Mouse (Mus musculus): ENCODE results near the gene Fgfr2. TPM values are rescaled to one million over a fixed set of nuclear protein-coding genes. Genes with fewer than 3 reads are reported as not detected.

The Fgfr2 gene
- polyA plus RNA-seq, 1 experiment from 2014 or later = 67.0 TPM

GRCm38 (mm10) chr7:130183960-130184359 lies 2939.2 kb downstream of the Fgfr2 start:
- H3K27ac ChIP-seq = no peak overlapping the region
- H3K36me3 ChIP-seq = peaks cover 24% of the 10 kb centered on the region
- H3K4me2 ChIP-seq (replicated peaks) = no peak overlapping the region
- WGBS = 61% methylated on average over 5 of the region's 5 CpGs
- 0 out of 2 replicates have a peak, but pooled peaks cover 8% of the 10 kb centered on the region for H3K4me1 ChIP-seq (replicated peaks)
- H3K4me3 ChIP-seq (replicated peaks) = no peak overlapping the region
- H3K9me3 ChIP-seq = no peaks in the 10 kb centered on the region
- no peak overlapping the region for H3K9ac ChIP-seq
- no peaks in the 10 kb centered on the region for H3K27me3 ChIP-seq (replicated peaks)
- no peak for ATAC-seq

GRCm38 (mm10) chr7:130182551-130182950 lies 2940.6 kb downstream of the Fgfr2 start:
- 33% methylated on average over 18 of the region's 18 CpGs for WGBS
- Histone ChIP-seq H3K27me3 (replicated peaks) (no peaks in the 10 kb centered on the region), H3K9me3 (no peaks in the 10 kb centered on the region), H3K4me3 (replicated peaks) (no peak overlapping the region), H3K9ac (no peak overlapping the region), H3K36me3 (peaks cover 27% of the 10 kb centered on the region), H3K27ac (no peak overlapping the region), H3K4me1 (replicated peaks) (0 out of 2 replicates have a peak, but pooled peaks cover 8% of the 10 kb centered on the region), H3K4me2 (replicated peaks) (no peak overlapping the region; the same call in 1 of the 2 replicates)
- ATAC-seq = peak; percentile 20; the same call in 1 of the 2 replicates

- Histone ChIP-seq H3K4me3 (replicated peaks) (no peak overlapping the region), H3K36me3 (peaks cover 20% of the 10 kb centered on the region), H3K27ac (no peak overlapping the region), H3K4me2 (replicated peaks) (no peak overlapping the region), H3K27me3 (replicated peaks) (no peaks in the 10 kb centered on the region), H3K9ac (no peak overlapping the region), H3K4me1 (replicated peaks) (peaks cover 12% of the 10 kb centered on the region; the same call in 1 of the 2 replicates), H3K9me3 (no peaks in the 10 kb centered on the region)
- WGBS = 63% methylated on average over 3 of the region's 3 CpGs
- ATAC-seq = no peak
Observed at GRCm38 (mm10) chr7:130178991-130179390, 2944.2 kb downstream of the Fgfr2 start.

GRCm38 (mm10) chr7:130177009-130177408 lies 2946.1 kb downstream of the Fgfr2 start:
- 76% methylated on average over 5 of the region's 5 CpGs for whole genome bisulfite sequencing
- H3K4me1 ChIP-seq (replicated peaks) = peaks cover 7% of the 10 kb centered on the region; the same call in 1 of the 2 replicates
- no peak overlapping the region for H3K4me2 ChIP-seq (replicated peaks)
- no peaks in the 10 kb centered on the region for H3K27me3 ChIP-seq (replicated peaks)
- no peak overlapping the region for H3K9ac ChIP-seq
- no peak for ATAC-seq
- H3K9me3 ChIP-seq = no peaks in the 10 kb centered on the region
- peaks cover 26% of the 10 kb centered on the region for H3K36me3 ChIP-seq
- H3K4me3 ChIP-seq (replicated peaks) = no peak overlapping the region
- H3K27ac ChIP-seq = no peak overlapping the region

GRCm38 (mm10) chr7:130174525-130174924 lies 2948.6 kb downstream of the Fgfr2 start:
- Histone ChIP-seq H3K36me3 (peaks cover 22% of the 10 kb centered on the region), H3K4me2 (replicated peaks) (no peak overlapping the region), H3K27me3 (replicated peaks) (no peaks in the 10 kb centered on the region), H3K4me3 (replicated peaks) (no peak overlapping the region), H3K9me3 (no peaks in the 10 kb centered on the region), H3K27ac (peak overlapping the region; percentile 33; the same call in 1 of the 2 replicates), H3K9ac (no peak overlapping the region), H3K4me1 (replicated peaks) (peaks cover 10% of the 10 kb centered on the region)
- peak; percentile 21; the same call in 1 of the 2 replicates for ATAC-seq
- WGBS = 44% methylated on average over 7 of the region's 7 CpGs

- H3K27me3 ChIP-seq (replicated peaks) = no peaks in the 10 kb centered on the region
- H3K27ac ChIP-seq = peak overlapping the region; percentile 24; the same call in 1 of the 2 replicates
- no peak for ATAC-seq
- H3K9me3 ChIP-seq = no peaks in the 10 kb centered on the region
- H3K4me3 ChIP-seq (replicated peaks) = no peak overlapping the region
- 58% methylated on average over 5 of the region's 5 CpGs for WGBS
- H3K4me1 ChIP-seq (replicated peaks) = peaks cover 10% of the 10 kb centered on the region
- no peak overlapping the region for H3K4me2 ChIP-seq (replicated peaks)
- peaks cover 27% of the 10 kb centered on the region for H3K36me3 ChIP-seq
- no peak overlapping the region for H3K9ac ChIP-seq
Observed at GRCm38 (mm10) chr7:130173914-130174313, 2949.2 kb downstream of the Fgfr2 start.

GRCm38 (mm10) chr7:130170144-130170543 lies 2953.0 kb downstream of the Fgfr2 start:
- Histone ChIP-seq H3K36me3 (peaks cover 22% of the 10 kb centered on the region; the same call in 1 of the 2 replicates), H3K4me3 (replicated peaks) (no peak overlapping the region), H3K4me2 (replicated peaks) (no peak overlapping the region), H3K9ac (no peak overlapping the region), H3K4me1 (replicated peaks) (peaks cover 20% of the 10 kb centered on the region), H3K27me3 (replicated peaks) (no peaks in the 10 kb centered on the region), H3K27ac (peak overlapping the region; percentile 54; the same call in 1 of the 2 replicates), H3K9me3 (no peaks in the 10 kb centered on the region)
- ATAC-seq = no peak
- 46% methylated on average over 8 of the region's 8 CpGs for WGBS

GRCm38 (mm10) chr7:130168296-130168695 lies 2954.9 kb downstream of the Fgfr2 start:
- ATAC-seq = no peak
- WGBS = 74% methylated on average over 12 of the region's 12 CpGs
- H3K36me3 ChIP-seq = peaks cover 22% of the 10 kb centered on the region; the same call in 1 of the 2 replicates
- H3K27ac ChIP-seq = no peak overlapping the region
- H3K4me1 ChIP-seq (replicated peaks) = peaks cover 19% of the 10 kb centered on the region
- no peaks in the 10 kb centered on the region for H3K27me3 ChIP-seq (replicated peaks)
- H3K4me2 ChIP-seq (replicated peaks) = no peak overlapping the region
- H3K9me3 ChIP-seq = no peaks in the 10 kb centered on the region
- H3K9ac ChIP-seq = no peak overlapping the region
- no peak overlapping the region for H3K4me3 ChIP-seq (replicated peaks)

GRCm38 (mm10) chr7:130167261-130167660 lies 2955.9 kb downstream of the Fgfr2 start:
- Histone ChIP-seq H3K36me3 (peaks cover 22% of the 10 kb centered on the region), H3K27ac (no peak overlapping the region), H3K9me3 (no peaks in the 10 kb centered on the region), H3K4me1 (replicated peaks) (peaks cover 19% of the 10 kb centered on the region), H3K9ac (no peak overlapping the region), H3K4me3 (replicated peaks) (no peak overlapping the region), H3K4me2 (replicated peaks) (no peak overlapping the region), H3K27me3 (replicated peaks) (no peaks in the 10 kb centered on the region)
- 76% methylated on average over 5 of the region's 5 CpGs for WGBS
- no peak for ATAC-seq

GRCm38 (mm10) chr7:130166190-130166589 lies 2957.0 kb downstream of the Fgfr2 start:
- no peak overlapping the region for H3K4me2 ChIP-seq (replicated peaks)
- ATAC-seq = no peak
- H3K27me3 ChIP-seq (replicated peaks) = no peaks in the 10 kb centered on the region
- H3K36me3 ChIP-seq = peaks cover 16% of the 10 kb centered on the region
- peaks cover 19% of the 10 kb centered on the region for H3K4me1 ChIP-seq (replicated peaks)
- no peak overlapping the region for H3K27ac ChIP-seq
- no peak overlapping the region for H3K4me3 ChIP-seq (replicated peaks)
- 65% methylated on average over 4 of the region's 4 CpGs for WGBS
- no peak overlapping the region for H3K9ac ChIP-seq
- H3K9me3 ChIP-seq = no peaks in the 10 kb centered on the region

- Histone ChIP-seq H3K9ac (no peak overlapping the region), H3K9me3 (no peaks in the 10 kb centered on the region), H3K27me3 (replicated peaks) (no peaks in the 10 kb centered on the region), H3K4me3 (replicated peaks) (no peak overlapping the region), H3K4me1 (replicated peaks) (peaks cover 19% of the 10 kb centered on the region), H3K27ac (peak overlapping the region; percentile 38), H3K4me2 (replicated peaks) (no peak overlapping the region), H3K36me3 (peaks cover 14% of the 10 kb centered on the region)
- WGBS = 41% methylated on average over 3 of the region's 3 CpGs
- ATAC-seq = peak; percentile 62; the same call in 1 of the 2 replicates
Observed at GRCm38 (mm10) chr7:130165408-130165807, 2957.7 kb downstream of the Fgfr2 start.

GRCm38 (mm10) chr7:130162718-130163117 lies 2960.4 kb downstream of the Fgfr2 start:
- H3K9me3 ChIP-seq = no peaks in the 10 kb centered on the region
- H3K27me3 ChIP-seq (replicated peaks) = no peaks in the 10 kb centered on the region
- H3K36me3 ChIP-seq = peaks cover 7% of the 10 kb centered on the region; the same call in 1 of the 2 replicates
- no peak overlapping the region for H3K4me3 ChIP-seq (replicated peaks)
- H3K4me2 ChIP-seq (replicated peaks) = no peak overlapping the region
- no peak for ATAC-seq
- no peak overlapping the region for H3K9ac ChIP-seq
- WGBS = 73% methylated on average over 6 of the region's 6 CpGs
- H3K4me1 ChIP-seq (replicated peaks) = peaks cover 16% of the 10 kb centered on the region
- no peak overlapping the region for H3K27ac ChIP-seq

- Histone ChIP-seq H3K9me3 (no peaks in the 10 kb centered on the region), H3K36me3 (peaks cover 3% of the 10 kb centered on the region; the same call in 1 of the 2 replicates), H3K4me1 (replicated peaks) (peaks cover 14% of the 10 kb centered on the region), H3K9ac (no peak overlapping the region), H3K27ac (no peak overlapping the region), H3K27me3 (replicated peaks) (no peaks in the 10 kb centered on the region), H3K4me2 (replicated peaks) (no peak overlapping the region), H3K4me3 (replicated peaks) (no peak overlapping the region)
- WGBS = 61% methylated on average over 5 of the region's 5 CpGs
- ATAC-seq = no peak
Observed at GRCm38 (mm10) chr7:130161581-130161980, 2961.6 kb downstream of the Fgfr2 start.
